In genomic region chr1:90952808-90953207, GRCm38 (mm10) we compare ENCODE assay signal across 25 mouse cellular contexts. TPM values are rescaled to one million over a fixed set of nuclear protein-coding genes. Genes with fewer than 3 reads are reported as not detected.
DNase-seq lines count a peak whose midpoint lies in the region; ATAC-seq lines count a peak whose summit lies in the region.
"Had no signal": no experiment of that assay in that cellular context is flagged by ENCODE, and none has a peak within 500 bp of the region (broad histone marks: within the 10 kb centered on the region; RNA-seq: fewer than 3 reads in every experiment).

TSS of gene Prlh (plus strand) at chr1:90953108.

- peak within 1 kb of the TSS; percentile 15; the same call in 1 of the 2 replicates for H3K4me2 ChIP-seq in embryonic facial prominence, embryonic 15.5 days (replicated peaks)
- H3K4me2 ChIP-seq in limb, embryonic 13.5 days (replicated peaks): no peak within 1 kb of the TSS
- H3K4me2 ChIP-seq in liver, embryonic 13.5 days: no peak within 1 kb of the TSS
- H3K4me2 ChIP-seq: embryonic facial prominence, embryonic 13.5 days; forebrain, embryonic 13.5 days; forebrain, embryonic 15.5 days had no signal

- H3K9ac ChIP-seq in embryonic facial prominence, embryonic 15.5 days: no peak within 1 kb of the TSS
- peak within 1 kb of the TSS; percentile 13; the same call in 1 of the 2 replicates for H3K9ac ChIP-seq in limb, embryonic 13.5 days
- no peak within 1 kb of the TSS for H3K9ac ChIP-seq in liver, embryonic 13.5 days
- H3K9ac ChIP-seq: embryonic facial prominence, embryonic 13.5 days; forebrain, embryonic 13.5 days; forebrain, embryonic 15.5 days; forebrain, postnatal 0 days had no signal

- H3K9me3 ChIP-seq in embryonic facial prominence, embryonic 15.5 days (replicated peaks): no peaks in the 10 kb centered on the region
- no peaks in the 10 kb centered on the region for H3K9me3 ChIP-seq in embryonic facial prominence, embryonic 10.5 days
- no peaks in the 10 kb centered on the region for H3K9me3 ChIP-seq in limb, embryonic 13.5 days
- H3K9me3 ChIP-seq in limb, embryonic 10.5 days (replicated peaks): no peaks in the 10 kb centered on the region
- H3K9me3 ChIP-seq in liver, embryonic 13.5 days (replicated peaks): no peaks in the 10 kb centered on the region
- H3K9me3 ChIP-seq: embryonic facial prominence, embryonic 13.5 days; forebrain, embryonic 13.5 days; forebrain, embryonic 15.5 days had no signal

- H3K4me1 ChIP-seq in embryonic facial prominence, embryonic 15.5 days: peaks cover 10% of the 10 kb centered on the region
- no peaks in the 10 kb centered on the region for H3K4me1 ChIP-seq in embryonic facial prominence, embryonic 10.5 days
- peaks cover 3% of the 10 kb centered on the region; the same call in 1 of the 2 replicates for H3K4me1 ChIP-seq in limb, embryonic 13.5 days
- H3K4me1 ChIP-seq in limb, embryonic 10.5 days: no peaks in the 10 kb centered on the region; the same call in 1 of the 2 replicates
- peaks cover 14% of the 10 kb centered on the region for H3K4me1 ChIP-seq in liver, embryonic 13.5 days (replicated peaks)
- H3K4me1 ChIP-seq: forebrain, embryonic 13.5 days had no signal

- 74% methylated on average over 8 of the region's 8 CpGs for WGBS in embryonic facial prominence, embryonic 15.5 days
- 82% methylated on average over 8 of the region's 8 CpGs for WGBS in embryonic facial prominence, embryonic 10.5 days
- 83% methylated on average over 8 of the region's 8 CpGs for WGBS in limb, embryonic 13.5 days
- WGBS in limb, embryonic 10.5 days: 86% methylated on average over 8 of the region's 8 CpGs
- WGBS in liver, embryonic 13.5 days (ENCODE audit: insufficient replicate concordance): 65% methylated on average over 8 of the region's 8 CpGs

- no peak within 1 kb of the TSS for H3K4me3 ChIP-seq in embryonic facial prominence, embryonic 15.5 days (replicated peaks)
- H3K4me3 ChIP-seq in embryonic facial prominence, embryonic 10.5 days: no peak within 1 kb of the TSS
- no peak within 1 kb of the TSS for H3K4me3 ChIP-seq in limb, embryonic 13.5 days
- no peak within 1 kb of the TSS for H3K4me3 ChIP-seq in limb, embryonic 10.5 days
- no peak within 1 kb of the TSS for H3K4me3 ChIP-seq in liver, embryonic 13.5 days (replicated peaks)
- H3K4me3 ChIP-seq: embryonic facial prominence, embryonic 13.5 days; forebrain, embryonic 13.5 days; forebrain, embryonic 15.5 days had no signal

- no peaks in the 10 kb centered on the region for H3K36me3 ChIP-seq in embryonic facial prominence, embryonic 15.5 days
- H3K36me3 ChIP-seq in embryonic facial prominence, embryonic 10.5 days (replicated peaks): no peaks in the 10 kb centered on the region
- no peaks in the 10 kb centered on the region for H3K36me3 ChIP-seq in limb, embryonic 13.5 days
- no peaks in the 10 kb centered on the region for H3K36me3 ChIP-seq in limb, embryonic 10.5 days
- no peaks in the 10 kb centered on the region for H3K36me3 ChIP-seq in liver, embryonic 13.5 days
- H3K36me3 ChIP-seq: embryonic facial prominence, embryonic 13.5 days; forebrain, embryonic 15.5 days; G1E had no signal

- DNase-seq in embryonic facial prominence, embryonic 10.5 days (ENCODE audit: low spot score): no peak
- DNase-seq in limb, embryonic 10.5 days (ENCODE audit: low spot score): no peak
- DNase-seq in liver, embryonic 13.5 days: no peak
- no peak for DNase-seq in liver
- DNase-seq: adrenal gland, adult 8-10 months; adrenal gland, postnatal 14 days; adrenal gland, postnatal 36 days; B cell, adult 2 months; cerebellum, adult 11-12 months; cerebellum, adult 2 months; cerebellum, adult 9-10 months; cerebellum, postnatal 25 days; forebrain, postnatal 0 days had no signal

- no peak for ATAC-seq in embryonic facial prominence, embryonic 15.5 days (ENCODE audit: insufficient number of reproducible peaks, low FRiP score, low TSS enrichment, low read depth)
- ATAC-seq in limb, embryonic 13.5 days (ENCODE audit: low FRiP score, low read depth): no peak
- no peak for ATAC-seq in liver, embryonic 13.5 days (ENCODE audit: low read depth)
- ATAC-seq: activated CD4-positive, CD25-positive, alpha-beta regulatory T cell, adult 4 months; CD4-positive, CD25-positive, alpha-beta regulatory T cell, adult 4 months; forebrain, embryonic 13.5 days; Patski had no signal

- no peak within 1 kb of the TSS for H3K27ac ChIP-seq in embryonic facial prominence, embryonic 15.5 days (replicated peaks)
- H3K27ac ChIP-seq in embryonic facial prominence, embryonic 10.5 days (replicated peaks): no peak within 1 kb of the TSS
- H3K27ac ChIP-seq in limb, embryonic 13.5 days: no peak within 1 kb of the TSS
- no peak within 1 kb of the TSS for H3K27ac ChIP-seq in limb, embryonic 10.5 days
- peak within 1 kb of the TSS; percentile 30; the same call in 1 of the 2 replicates for H3K27ac ChIP-seq in liver, embryonic 13.5 days
- H3K27ac ChIP-seq: embryonic facial prominence, embryonic 13.5 days; forebrain, embryonic 13.5 days; forebrain, embryonic 15.5 days had no signal

- H3K27me3 ChIP-seq in embryonic facial prominence, embryonic 15.5 days: 0 out of 2 replicates have a peak, but pooled peaks cover 5% of the 10 kb centered on the region
- 0 out of 2 replicates have a peak, but pooled peaks cover 4% of the 10 kb centered on the region for H3K27me3 ChIP-seq in embryonic facial prominence, embryonic 10.5 days (replicated peaks; ENCODE audit: low read depth, poor library complexity, severe bottlenecking)
- H3K27me3 ChIP-seq in limb, embryonic 13.5 days: 0 out of 2 replicates have a peak, but pooled peaks cover 2% of the 10 kb centered on the region
- 0 out of 2 replicates have a peak, but pooled peaks cover 2% of the 10 kb centered on the region for H3K27me3 ChIP-seq in limb, embryonic 10.5 days (ENCODE audit: low read depth, poor library complexity, severe bottlenecking)
- no peaks in the 10 kb centered on the region for H3K27me3 ChIP-seq in liver, embryonic 13.5 days
- H3K27me3 ChIP-seq: forebrain, embryonic 13.5 days; forebrain, embryonic 15.5 days; Patski had no signal

RNA-seq across cellular contexts. Expression of gene Prlh, which starts in this region (rescaled TPM):
- polyA plus RNA-seq in embryonic facial prominence, embryonic 15.5 days (2015; fragmentation: Nextera tagmentation; extraction: Ambion mirVana): not detected in 2 replicates
- polyA plus RNA-seq in embryonic facial prominence, embryonic 10.5 days (2016; fragmentation: Nextera tagmentation; extraction: Ambion mirVana): not detected in 2 replicates
- polyA plus RNA-seq in limb, embryonic 13.5 days (2015; fragmentation: Nextera tagmentation; extraction: Ambion mirVana): not detected in 2 replicates
- polyA plus RNA-seq in limb, embryonic 10.5 days (2016; fragmentation: Nextera tagmentation; extraction: Ambion mirVana): not detected in 2 replicates
- 0.50 TPM in 1 of 2 replicates, not detected in the other for polyA plus RNA-seq in liver, embryonic 13.5 days (2015; fragmentation: Nextera tagmentation; extraction: Ambion mirVana)
- polyA plus RNA-seq: activated CD4-positive, CD25-positive, alpha-beta regulatory T cell, adult 4 months; CD4-positive, CD25-positive, alpha-beta regulatory T cell, adult 4 months; cortical plate, adult 2 months; embryonic facial prominence, embryonic 11.5 days; embryonic facial prominence, embryonic 13.5 days; forebrain, embryonic 11.5 days; forebrain, embryonic 13.5 days; forebrain, embryonic 15.5 days; forebrain, postnatal 0 days; G1E; Patski had no signal
